Mouse (Mus musculus) kidney, adult 2 months (tissue): ENCODE measurements around the gene Nrip3.

ENCODE experiments used
- CTCF ChIP-seq: fragments of 200-500 bp; conservative IDR thresholded peaks from 2 replicates; pipeline ENCODE4 v1.5.1; 2011; ENCODE audit warnings: low read depth, mild to moderate bottlenecking, control low read depth, low read length, moderate library complexity, mixed read lengths; ENCODE audit not compliant: insufficient read depth, insufficient read length
- POLR2A ChIP-seq: fragments of 200-500 bp; IDR thresholded peaks from one replicate; pipeline ENCODE4 v1.6.1; 2011; ENCODE audit warnings: low read depth, low read length, control low read depth

DNA sequence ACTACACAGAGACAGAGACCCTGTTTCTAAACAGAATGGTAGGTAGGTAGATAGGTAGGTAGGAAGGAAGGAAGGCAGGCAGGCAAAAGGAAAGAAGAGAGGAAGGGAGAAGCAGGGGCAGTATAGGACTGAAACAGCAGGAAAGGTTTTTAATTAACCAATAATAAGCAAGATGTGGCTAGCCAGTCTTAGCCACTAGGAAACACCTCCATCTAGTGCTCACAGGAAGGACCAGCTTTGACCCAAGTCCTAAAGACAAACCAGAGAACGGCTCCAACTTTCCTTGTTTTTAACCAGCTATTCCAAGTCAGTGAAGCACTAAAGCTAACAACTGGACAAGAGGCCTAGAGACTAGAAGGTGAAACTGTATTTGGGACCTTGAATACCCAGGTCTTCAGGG lies 34.1 kb downstream of the Nrip3 start:
- TF ChIP-seq POLR2A = no peak
- TF ChIP-seq CTCF = peak; percentile 35; the same call in 1 of the 2 replicates
